Mouse (Mus musculus) Patski (cell line): ENCODE data around the gene Mier1. TPM values are rescaled to one million over a fixed set of nuclear protein-coding genes. Genes with fewer than 3 reads are reported as not detected.

Experiments used
- ATAC-seq: fragments of 100-300 bp; one replicate; pipeline ENCODE4 v1.8.0; 2021
- CTCF ChIA-PET: fragments of 350-600 bp; sonication (Branson Sonifier 250); formaldehyde crosslinking; loops from one replicate; lab custom pipeline; 2022; ENCODE audit warnings: inconsistent platforms; lab: Charles Lee
- POLR2A ChIA-PET: fragments of 350-600 bp; sonication (Branson Sonifier 250); formaldehyde crosslinking; loops from one replicate; lab custom pipeline; 2022; ENCODE audit warnings: antibody characterized with exemption, inconsistent platforms; lab: Charles Lee
- DNase-seq: peaks from one replicate; pipeline ENCODE4 v3.0.0-alpha.2; 2011; ENCODE audit warnings: low read depth, low spot score
- H3K27me3 ChIP-seq: fragments of 371-371 bp; one replicate; pipeline ENCODE4 v1.5.1; 2021
- CTCF ChIP-seq: fragments of 100-300 bp; IDR thresholded peaks from one replicate; pipeline ENCODE4 v1.5.1; 2021
- in situ Hi-C: fragments of 300-500 bp; cut with MboI; formaldehyde crosslinking; loops from 3 replicates; pipeline ENCODE4 v1.11.1; 2018; ENCODE audit warnings: low pct_unique_long_range_greater_than_20kb, mixed read lengths
- polyA plus RNA-seq: library from polyadenylated mRNA; unstranded; gene quantifications from one replicate; pipeline ENCODE4 v1.2.3, GENCODE M21; 2021

Gene Mier1
- polyA plus RNA-seq, 1 experiment from 2014 or later: 31.6 TPM

DNA sequence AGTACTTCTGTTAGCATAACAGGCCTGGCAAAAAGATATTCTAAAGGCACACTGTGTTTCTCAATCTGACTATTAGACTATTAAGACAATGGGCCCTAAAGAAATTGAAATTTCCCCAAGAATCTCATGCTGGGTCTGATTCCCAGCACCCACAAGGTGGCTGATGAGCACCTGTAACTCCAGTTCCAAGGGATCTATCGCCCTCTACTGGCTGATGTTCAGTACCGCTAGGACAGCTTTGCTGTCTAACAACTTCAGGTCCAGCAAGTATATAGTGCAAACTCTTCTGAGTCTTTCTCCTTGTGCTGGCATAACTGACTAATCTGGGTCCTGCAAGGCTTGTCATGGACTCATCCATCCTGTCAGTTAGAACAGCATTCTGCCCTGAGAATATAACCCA, 78.2 kb downstream of the Mier1 start:
- POLR2A ChIA-PET: no interaction called here
- in situ Hi-C loops: no loop called here
- H3K27me3 ChIP-seq: no peaks in the 10 kb centered on the region
- CTCF ChIA-PET: no interaction called here
- no peak for DNase-seq
- ATAC-seq: no peak
- TF ChIP-seq CTCF: peak; percentile 35

- ChIA-PET POLR2A (no interaction called here), CTCF (no interaction called here)
- in situ Hi-C loops: no loop called here
- no peaks in the 10 kb centered on the region for H3K27me3 ChIP-seq
- ATAC-seq (no peak), DNase-seq (no peak)
- no peak for TF ChIP-seq CTCF
These were observed 83.2 kb downstream of the Mier1 start for GRCm38 (mm10) chr4:103197401-103197800.

GRCm38 (mm10) chr4:103199086-103199485, 84.9 kb downstream of the Mier1 start:
- DNase-seq (no peak), ATAC-seq (no peak)
- CTCF ChIA-PET: no interaction called here

DNA sequence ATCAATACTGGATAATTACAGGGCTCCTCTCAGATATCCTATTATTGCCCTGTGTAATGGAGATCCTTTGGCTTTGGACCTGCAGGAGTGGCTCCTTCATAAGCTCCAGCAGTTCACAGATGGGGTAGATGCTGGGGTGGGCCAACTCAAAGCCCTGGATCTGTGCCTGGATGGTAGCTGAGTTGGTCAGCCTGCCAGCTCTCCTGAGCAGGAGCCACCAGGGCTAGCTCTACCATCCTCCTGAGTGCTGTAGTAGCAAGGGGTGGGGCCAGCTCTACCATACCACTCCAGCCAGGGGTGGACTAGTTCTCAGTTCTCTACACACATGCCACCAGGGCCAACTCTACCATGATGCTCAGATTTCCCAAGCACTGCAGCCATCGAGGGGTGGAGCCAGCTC, 85.9 kb downstream of the Mier1 start:
- ChIA-PET POLR2A (no interaction called here), CTCF (no interaction called here)
- in situ Hi-C loops: no loop called here
- DNase-seq (no peak), ATAC-seq (no peak)
- TF ChIP-seq CTCF: no peak
- no peaks in the 10 kb centered on the region for H3K27me3 ChIP-seq

More at GRCm38 (mm10) chr4:103199086-103199485, 84.9 kb downstream of the Mier1 start:
- no peaks in the 10 kb centered on the region for H3K27me3 ChIP-seq
- in situ Hi-C loops: no loop called here
- TF ChIP-seq CTCF: no peak
- POLR2A ChIA-PET: no interaction called here

- ATAC-seq (no peak), DNase-seq (no peak)
- H3K27me3 ChIP-seq: no peaks in the 10 kb centered on the region
- ChIA-PET POLR2A (no interaction called here), CTCF (interaction anchor here (1.6 kb wide), 1 partner anchor 13 kb away, joined by 4 read pairs; no protein-coding TSS in a partner anchor)
- in situ Hi-C loops: no loop called here
- TF ChIP-seq CTCF: no peak
These were observed 89.5 kb downstream of the Mier1 start for GRCm38 (mm10) chr4:103203646-103204045.

- no peak for DNase-seq
- no peak for ATAC-seq
- ChIA-PET CTCF (no interaction called here), POLR2A (no interaction called here)
- no peaks in the 10 kb centered on the region for H3K27me3 ChIP-seq
- TF ChIP-seq CTCF: no peak
- in situ Hi-C loops: no loop called here
These were observed 94.4 kb downstream of the Mier1 start for GRCm38 (mm10) chr4:103208553-103208952.

GRCm38 (mm10) chr4:103213859-103214497, 99.8 kb downstream of the Mier1 start:
- in situ Hi-C loops: no loop called here
- no peaks in the 10 kb centered on the region for H3K27me3 ChIP-seq
- ChIA-PET POLR2A (interaction anchor here (1.4 kb wide), 1 partner anchor 92 kb away, joined by 4 read pairs; no protein-coding TSS in a partner anchor), CTCF (no interaction called here)
- no peak for TF ChIP-seq CTCF
- DNase-seq: no peak
- ATAC-seq: peak; percentile 13

DNA sequence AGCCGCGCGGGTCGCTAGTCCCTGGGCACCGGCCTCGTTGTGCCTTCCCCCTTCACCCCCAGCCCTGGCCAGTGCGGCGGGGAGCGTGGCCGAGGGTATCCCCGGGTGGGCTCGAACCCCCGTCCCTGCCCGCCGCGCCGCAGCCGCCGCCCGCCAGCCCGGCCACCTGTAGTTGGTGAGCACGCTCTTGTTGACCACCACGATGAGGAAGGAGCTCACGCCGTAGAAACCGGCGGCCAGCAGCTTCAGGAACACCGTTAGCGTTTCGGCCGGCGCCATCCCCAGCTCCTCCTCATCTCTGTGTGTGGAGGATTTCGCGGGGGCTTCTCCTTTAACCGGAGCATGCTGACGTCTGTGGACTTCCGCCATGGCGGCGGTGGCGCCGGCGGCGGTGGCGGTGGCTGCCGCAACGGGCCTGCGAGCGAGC, 100.3 kb downstream of the Mier1 start:
- DNase-seq (no peak), ATAC-seq (peak; percentile 82)
- no peak for TF ChIP-seq CTCF
- POLR2A ChIA-PET: interaction anchor here (1.0 to 1.4 kb wide), 2 partner anchors 93 to 99 kb away, joined by 3 to 4 read pairs; partner anchors contain the start of gene Oma1
- CTCF ChIA-PET: no interaction called here
- H3K27me3 ChIP-seq: no peaks in the 10 kb centered on the region
- in situ Hi-C loops: no loop called here

Other genes with a start within 250 kb of the Mier1 start
- gene Tctex1d1, start 135.8 kb upstream of the Mier1 start, polyA plus RNA-seq: not detected
- gene Insl5, start 87.5 kb upstream of the Mier1 start, polyA plus RNA-seq: not detected
- gene Wdr78, start 165 bp downstream of the Mier1 start, polyA plus RNA-seq: 0.67 TPM
- 3.7 TPM for gene Slc35d1, start 100.8 kb downstream of the Mier1 start, polyA plus RNA-seq
- not detected for gene 4921539E11Rik, start 176.5 kb downstream of the Mier1 start, polyA plus RNA-seq
- gene Oma1, start 199.4 kb downstream of the Mier1 start, polyA plus RNA-seq: 6.6 TPM